Mouse (Mus musculus): ENCODE measurements around the gene Fut8.
"Not testable (repeated sequence)": the region's sequence is repeated elsewhere in the genome, so short reads cannot be mapped to it uniquely, and the experiment has no call there.

Fut8 gene

GRCm38 (mm10) chr12:77500439-77501055 is 262.6 kb downstream of the Fut8 start:
- no peak for DNase-seq (ENCODE audit: inconsistent ontology term)

- no peak for DNase-seq (ENCODE audit: inconsistent ontology term)
These were observed 263.7 kb downstream of the Fut8 start for GRCm38 (mm10) chr12:77501466-77502240.

- DNase-seq (ENCODE audit: inconsistent ontology term), result no peak
These were observed 264.3 kb downstream of the Fut8 start for GRCm38 (mm10) chr12:77502243-77502642.

- DNase-seq (ENCODE audit: inconsistent ontology term), result no peak
These were observed 267.5 kb downstream of the Fut8 start for GRCm38 (mm10) chr12:77505431-77505830.

GRCm38 (mm10) chr12:77507770-77508169 is 269.8 kb downstream of the Fut8 start:
- DNase-seq (ENCODE audit: inconsistent ontology term), result no peak

- no peak for DNase-seq (ENCODE audit: inconsistent ontology term)
These were observed 272.8 kb downstream of the Fut8 start for GRCm38 (mm10) chr12:77510758-77511157.

- DNase-seq (ENCODE audit: inconsistent ontology term), result no peak
These were observed 273.3 kb downstream of the Fut8 start for GRCm38 (mm10) chr12:77511206-77511605.

GRCm38 (mm10) chr12:77511631-77512030 is 273.7 kb downstream of the Fut8 start:
- no peak for DNase-seq (ENCODE audit: inconsistent ontology term)

- DNase-seq (ENCODE audit: inconsistent ontology term), result no peak
These were observed 278.9 kb downstream of the Fut8 start for GRCm38 (mm10) chr12:77516805-77517204.

- DNase-seq (ENCODE audit: inconsistent ontology term), result no peak
These were observed 279.8 kb downstream of the Fut8 start for GRCm38 (mm10) chr12:77517691-77518090.

- no peak for DNase-seq (ENCODE audit: inconsistent ontology term)
These were observed 281.7 kb downstream of the Fut8 start for GRCm38 (mm10) chr12:77519534-77520102.

GRCm38 (mm10) chr12:77524014-77524413 is 286.1 kb downstream of the Fut8 start:
- DNase-seq (ENCODE audit: inconsistent ontology term), result not testable (repeated sequence)
